Mouse (Mus musculus): ENCODE measurements at regions not wholly inside any gene's neighbourhood (a gene's known extent, or its start where the extent isn't known, plus 50 kb on each side); places are given as distances from the start of the nearest gene placed in this dataset.

- no peak for DNase-seq (ENCODE audit: low read depth, low spot score)
Observed at GRCm38 (mm10) chr8:35935034-35935433, 169.4 kb downstream of the Gm19410 start.

- DNase-seq (ENCODE audit: low read depth, low spot score): no peak
Observed at GRCm38 (mm10) chr8:35939199-35939598, 173.6 kb downstream of the Gm19410 start.

- no peak for DNase-seq (ENCODE audit: low read depth, low spot score)
Observed at GRCm38 (mm10) chr8:35942515-35942914, 176.9 kb downstream of the Gm19410 start.

GRCm38 (mm10) chr8:35943686-35944085 is 178.1 kb downstream of the Gm19410 start:
- DNase-seq (ENCODE audit: low read depth, low spot score): no peak

GRCm38 (mm10) chr8:35944461-35944860 is 178.9 kb downstream of the Gm19410 start:
- DNase-seq (ENCODE audit: low read depth, low spot score): no peak

GRCm38 (mm10) chr8:35946539-35946940 is 180.9 kb downstream of the Gm19410 start:
- no peak for DNase-seq (ENCODE audit: low read depth, low spot score)

- no peak for DNase-seq (ENCODE audit: low read depth, low spot score)
Observed at GRCm38 (mm10) chr8:35948146-35948545, 182.6 kb downstream of the Gm19410 start.

GRCm38 (mm10) chr8:35948751-35949183 is 183.2 kb downstream of the Gm19410 start:
- DNase-seq (ENCODE audit: low read depth, low spot score): peak; percentile 75

- no peak for DNase-seq (ENCODE audit: low read depth, low spot score)
Observed at GRCm38 (mm10) chr8:35955506-35955905, 189.9 kb downstream of the Gm19410 start.

GRCm38 (mm10) chr8:35956319-35956718 is 190.7 kb downstream of the Gm19410 start:
- DNase-seq (ENCODE audit: low read depth, low spot score): no peak

- DNase-seq (ENCODE audit: low read depth, low spot score): no peak
Observed at GRCm38 (mm10) chr8:35959201-35959600, 193.6 kb downstream of the Gm19410 start.

GRCm38 (mm10) chr8:35960867-35961614 is 195.5 kb downstream of the Gm19410 start:
- no peak for DNase-seq (ENCODE audit: low read depth, low spot score)

GRCm38 (mm10) chr8:35961615-35962220 is 196.1 kb downstream of the Gm19410 start:
- no peak for DNase-seq (ENCODE audit: low read depth, low spot score)

GRCm38 (mm10) chr8:35964932-35965331 is 199.3 kb downstream of the Gm19410 start:
- peak; percentile 43 for DNase-seq (ENCODE audit: low read depth, low spot score)

- DNase-seq (ENCODE audit: low read depth, low spot score): no peak
Observed at GRCm38 (mm10) chr8:35968341-35968740, 202.8 kb downstream of the Gm19410 start.

- no peak for DNase-seq (ENCODE audit: low read depth, low spot score)
Observed at GRCm38 (mm10) chr8:35971082-35971481, 205.5 kb downstream of the Gm19410 start.

- DNase-seq (ENCODE audit: low read depth, low spot score): no peak
Observed at GRCm38 (mm10) chr8:35974323-35975029, 208.9 kb downstream of the Gm19410 start.

- no peak for DNase-seq (ENCODE audit: low read depth, low spot score)
Observed at GRCm38 (mm10) chr8:35979638-35980255, 214.2 kb downstream of the Gm19410 start.

- DNase-seq (ENCODE audit: low read depth, low spot score): no peak
Observed at GRCm38 (mm10) chr8:35983083-35983482, 217.5 kb downstream of the Gm19410 start.

GRCm38 (mm10) chr8:35985152-35985689 is 219.6 kb downstream of the Gm19410 start:
- no peak for DNase-seq (ENCODE audit: low read depth, low spot score)

GRCm38 (mm10) chr8:35987327-35987726 is 221.7 kb downstream of the Gm19410 start:
- DNase-seq (ENCODE audit: low read depth, low spot score): no peak

GRCm38 (mm10) chr8:35991013-35991412 is 225.4 kb downstream of the Gm19410 start:
- no peak for DNase-seq (ENCODE audit: low read depth, low spot score)

Measured in mesoderm, embryonic 11.5 days (tissue).